Mouse (Mus musculus) liver, adult 2 months (tissue): ENCODE data around the gene Fam243.

Source experiments
- CTCF ChIP-seq: fragments of 200-500 bp; IDR thresholded peaks from 2 replicates; pipeline ENCODE4 v1.5.1; 2011; ENCODE audit warnings: low read depth, low read length, control low read depth
- POLR2A ChIP-seq: fragments of 200-500 bp; IDR thresholded peaks from 2 replicates; pipeline ENCODE4 v1.6.1; 2011; ENCODE audit warnings: low read length, control low read depth; ENCODE audit not compliant: insufficient read depth; ENCODE audit errors: extremely low read depth

DNA sequence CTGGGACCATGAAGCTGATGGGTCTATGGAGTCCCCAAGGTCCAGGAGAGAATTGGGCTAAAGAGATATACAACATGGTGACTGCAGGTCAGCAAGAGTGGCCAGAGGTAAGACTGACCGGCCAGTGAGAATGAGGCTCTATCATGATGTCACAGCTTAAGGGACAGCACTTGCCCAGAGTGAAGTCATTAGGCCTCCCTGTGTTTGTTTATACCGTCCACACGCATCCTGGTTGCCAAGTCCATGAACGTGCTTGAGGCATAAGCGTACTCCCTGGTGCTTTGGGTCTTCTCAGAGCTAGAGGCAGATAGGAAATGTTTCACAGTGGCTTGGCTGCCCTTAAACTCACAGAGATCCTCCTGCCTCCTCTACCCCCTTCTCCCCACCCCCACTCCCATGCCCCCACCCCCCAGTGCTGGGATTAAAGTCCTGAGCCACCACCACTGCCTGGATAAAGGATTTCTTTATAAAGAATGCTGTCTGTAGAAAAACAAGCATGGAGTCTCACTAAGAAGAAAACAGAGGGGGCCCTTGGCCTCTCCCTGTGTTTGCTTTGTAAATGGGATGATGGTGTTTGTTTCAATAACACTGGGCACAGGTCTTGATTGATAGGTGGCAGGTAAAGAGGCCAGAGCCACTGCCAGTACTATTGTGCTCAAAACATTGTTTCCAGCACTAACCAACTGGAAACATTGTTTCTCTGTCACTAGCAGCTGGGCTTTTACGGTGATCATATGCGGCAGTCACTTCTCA is 3.2 kb upstream of the Fam243 start:
- TF ChIP-seq CTCF (no peak), POLR2A (no peak)
